ENCODE assay signal across 10 mouse cellular contexts in genomic region chr6:47790745-47791144, GRCm38 (mm10). TPM values are rescaled to one million over a fixed set of nuclear protein-coding genes. Genes with fewer than 3 reads are reported as not detected.
DNase-seq lines count a peak whose midpoint lies in the region; ATAC-seq lines count a peak whose summit lies in the region.
"Had no signal": no experiment of that assay in that cellular context is flagged by ENCODE, and none has a peak within 500 bp of the region (broad histone marks: within the 10 kb centered on the region; RNA-seq: fewer than 3 reads in every experiment).

No protein-coding gene starts in this region.

- H3K4me3 ChIP-seq in kidney, embryonic 14.5 days (ENCODE audit: low read length) = no peak overlapping the region

- WGBS in kidney, embryonic 14.5 days = 62% methylated on average over 2 of the region's 2 CpGs

- no peak overlapping the region for H3K4me2 ChIP-seq in kidney, embryonic 14.5 days (replicated peaks; ENCODE audit: low read depth, low read length)
- H3K4me2 ChIP-seq: heart, embryonic 11.5 days had no signal

- DNase-seq in kidney, postnatal 10 days = peak; percentile 46
- DNase-seq in MEL-GATA-1-ER (ENCODE audit: extremely low read depth, low read depth) = peak; percentile 73
- no peak for DNase-seq in layer of hippocampus, adult 18-20 months (ENCODE audit: low spot score in 2 of 2)
- DNase-seq in natural killer cell, adult 2 months (ENCODE audit: low spot score in 2 of 2) = no peak
- DNase-seq: midbrain, embryonic 14.5 days had no signal

- ATAC-seq in kidney, embryonic 14.5 days (ENCODE audit: low FRiP score, low TSS enrichment) = no peak
- peak; percentile 52; the same call in 1 of the 2 replicates for ATAC-seq in common myeloid progenitor, adult 5-6 weeks (replicated peaks; ENCODE audit: low read depth, poor library complexity, severe bottlenecking)
- peak; percentile 43; the same call in 1 of the 2 replicates for ATAC-seq in megakaryocyte progenitor cell, adult 5-6 weeks (replicated peaks; ENCODE audit: poor library complexity)
- no peak for ATAC-seq in activated CD4-positive, CD25-positive, alpha-beta regulatory T cell, adult 4 months

- H3K27ac ChIP-seq in kidney, embryonic 14.5 days (ENCODE audit: low read depth, low read length) = no peak overlapping the region

- peaks cover 5% of the 10 kb centered on the region; the same call in 1 of the 2 replicates for H3K4me1 ChIP-seq in kidney, embryonic 14.5 days (ENCODE audit: control insufficient read depth, insufficient read depth, low read length)

- no peak overlapping the region for H3K9ac ChIP-seq in kidney, embryonic 14.5 days (ENCODE audit: low read depth, low read length)

- H3K36me3 ChIP-seq in kidney, embryonic 14.5 days (ENCODE audit: control insufficient read depth, insufficient read depth, low read length) = peaks cover 13% of the 10 kb centered on the region

- no peaks in the 10 kb centered on the region for H3K27me3 ChIP-seq in kidney, embryonic 14.5 days (ENCODE audit: control insufficient read depth, insufficient read depth, low read length)

- H3K9me3 ChIP-seq in kidney, embryonic 14.5 days (ENCODE audit: control insufficient read depth, low read length) = no peaks in the 10 kb centered on the region

RNA-seq across cellular contexts. Expression of gene Pdia4, which starts 22.5 kb away (rescaled TPM):
- polyA plus RNA-seq in kidney, embryonic 14.5 days (2014; fragmentation: Nextera tagmentation; extraction: Ambion mirVana) = 228 and 351 TPM in 2 replicates
- 206 and 214 TPM in 2 replicates for total RNA-seq in common myeloid progenitor, adult 5-6 weeks (2017)
- total RNA-seq in megakaryocyte progenitor cell, adult 5-6 weeks (2015) = 158 and 161 TPM in 2 replicates
- total RNA-seq in megakaryocyte progenitor cell, adult 5-6 weeks (2017) = 480 and 490 TPM in 2 replicates
- 10 to 100 TPM; 73.1 to 74.2 TPM for total RNA-seq in layer of hippocampus, adult 18-20 months (2021)
- 100 to 1,000 TPM; 160 to 172 TPM for polyA plus RNA-seq in activated CD4-positive, CD25-positive, alpha-beta regulatory T cell, adult 4 months (2017; shearing (Covaris generic))

RNA-seq across cellular contexts. Expression of gene Zfp786, which starts 39.9 kb away (rescaled TPM):
- polyA plus RNA-seq in kidney, embryonic 14.5 days (2014; fragmentation: Nextera tagmentation; extraction: Ambion mirVana) = 2.1 and 3.1 TPM in 2 replicates
- 2.2 and 3.2 TPM in 2 replicates for total RNA-seq in common myeloid progenitor, adult 5-6 weeks (2017)
- total RNA-seq in megakaryocyte progenitor cell, adult 5-6 weeks (2015) = 0.81 and 1.5 TPM in 2 replicates
- total RNA-seq in megakaryocyte progenitor cell, adult 5-6 weeks (2017) = 2.3 and 2.7 TPM in 2 replicates
- total RNA-seq in layer of hippocampus, adult 18-20 months (2021) = 1 to 10 TPM; 4.9 to 5.0 TPM
- polyA plus RNA-seq in activated CD4-positive, CD25-positive, alpha-beta regulatory T cell, adult 4 months (2017; shearing (Covaris generic)) = not detected

RNA-seq across cellular contexts. Expression of gene Zfp398, which starts 44.7 kb away (rescaled TPM):
- polyA plus RNA-seq in kidney, embryonic 14.5 days (2014; fragmentation: Nextera tagmentation; extraction: Ambion mirVana) = 8.6 and 11.6 TPM in 2 replicates
- total RNA-seq in common myeloid progenitor, adult 5-6 weeks (2017) = 21.2 and 21.8 TPM in 2 replicates
- 18.2 and 24.0 TPM in 2 replicates for total RNA-seq in megakaryocyte progenitor cell, adult 5-6 weeks (2015)
- total RNA-seq in megakaryocyte progenitor cell, adult 5-6 weeks (2017) = 13.7 and 18.3 TPM in 2 replicates
- 10 to 100 TPM; 20.1 to 23.8 TPM for total RNA-seq in layer of hippocampus, adult 18-20 months (2021)
- 10 to 100 TPM; 10.2 to 11.4 TPM for polyA plus RNA-seq in activated CD4-positive, CD25-positive, alpha-beta regulatory T cell, adult 4 months (2017; shearing (Covaris generic))

Comparison
In these comparisons a context has a peak if more than half of its experiments do, and no peak if none do; other contexts are left out.
1. DNase-seq: peak in kidney, postnatal 10 days (single experiment) and MEL-GATA-1-ER (single experiment); none in layer of hippocampus, adult 18-20 months (0 of 2) and natural killer cell, adult 2 months (0 of 2).
2. ATAC-seq: peak in common myeloid progenitor, adult 5-6 weeks (single experiment) and megakaryocyte progenitor cell, adult 5-6 weeks (single experiment); none in kidney, embryonic 14.5 days (single experiment) and activated CD4-positive, CD25-positive, alpha-beta regulatory T cell, adult 4 months (single experiment).